Mouse (Mus musculus): ENCODE results near the gene Smarcd3. TPM values are rescaled to one million over a fixed set of nuclear protein-coding genes. Genes with fewer than 3 reads are reported as not detected.

Smarcd3 gene
- polyA plus RNA-seq, 1 experiment: 128 TPM

DNA sequence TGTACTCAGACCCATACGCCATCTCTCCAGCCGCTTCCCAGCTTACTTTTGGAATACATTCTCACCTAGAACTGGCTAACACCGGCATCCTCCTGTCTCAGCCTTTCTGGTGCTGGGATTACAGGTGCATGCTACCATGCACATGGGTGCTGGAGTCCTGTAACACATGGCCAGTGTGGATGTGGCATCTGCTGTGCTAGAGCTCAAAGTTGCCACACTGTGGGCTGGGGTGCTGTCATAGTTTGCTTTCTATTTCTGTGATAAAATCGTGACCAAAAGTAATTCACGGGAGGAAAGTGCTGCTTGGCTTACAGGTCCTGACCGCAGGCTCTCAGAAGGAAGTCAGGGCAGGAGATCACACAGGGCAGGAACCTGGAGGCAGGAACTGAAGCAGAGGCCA lies 30.3 kb upstream of the Smarcd3 start:
- Histone ChIP-seq H3ac (ENCODE audit: control insufficient read depth, insufficient read length) (no peak overlapping the region), H3K36me3 (ENCODE audit: control insufficient read depth, insufficient read depth) (no peaks in the 10 kb centered on the region), H3K27me3 (ENCODE audit: control insufficient read depth, insufficient read depth, insufficient read length) (peaks cover 5% of the 10 kb centered on the region), H3K79me2 (ENCODE audit: control insufficient read depth, insufficient read depth) (no peaks in the 10 kb centered on the region), H3K4me3 (no peak overlapping the region), H3K4me2 (ENCODE audit: low read depth) (no peak overlapping the region)
- no peak for TF ChIP-seq E2F4 (IDR thresholded peaks at IDR 0.05; ENCODE audit: insufficient read depth)
- TF ChIP-seq REST (IDR thresholded peaks at IDR 0.05; ENCODE audit: insufficient read depth, insufficient read length): no peak
- TF ChIP-seq CEBPB (IDR thresholded peaks at IDR 0.05; ENCODE audit: insufficient read depth, poor library complexity, severe bottlenecking): no peak
- no peak for TF ChIP-seq TCF3 (IDR thresholded peaks at IDR 0.05; ENCODE audit: insufficient read length, low read depth)
- TF ChIP-seq MAX (IDR thresholded peaks at IDR 0.05; ENCODE audit: low read depth): no peak
- TF ChIP-seq USF1 (IDR thresholded peaks at IDR 0.05; ENCODE audit: low read depth): no peak
- no peak for TF ChIP-seq SRF (IDR thresholded peaks at IDR 0.05; ENCODE audit: control insufficient read depth, insufficient read length, low read depth)
- no peak for TF ChIP-seq MYOD1 (IDR thresholded peaks at IDR 0.05; ENCODE audit: control insufficient read depth in 1 of 3, insufficient read length in 2 of 3, low read depth in 2 of 3)
- no peak for TF ChIP-seq POLR2A (IDR thresholded peaks at IDR 0.05; ENCODE audit: insufficient read length, low read depth)
- TF ChIP-seq MYOG (IDR thresholded peaks at IDR 0.05; ENCODE audit: control insufficient read depth in 1 of 3, insufficient read depth in 1 of 3, insufficient read length in 2 of 3, low read depth in 2 of 3): no peak
- no peak for TF ChIP-seq TCF12 (IDR thresholded peaks at IDR 0.05; ENCODE audit: insufficient read depth, poor library complexity, severe bottlenecking)
- no peak for TF ChIP-seq POLR2AphosphoS2 (IDR thresholded peaks at IDR 0.05; ENCODE audit: insufficient read length, low read depth)

DNA sequence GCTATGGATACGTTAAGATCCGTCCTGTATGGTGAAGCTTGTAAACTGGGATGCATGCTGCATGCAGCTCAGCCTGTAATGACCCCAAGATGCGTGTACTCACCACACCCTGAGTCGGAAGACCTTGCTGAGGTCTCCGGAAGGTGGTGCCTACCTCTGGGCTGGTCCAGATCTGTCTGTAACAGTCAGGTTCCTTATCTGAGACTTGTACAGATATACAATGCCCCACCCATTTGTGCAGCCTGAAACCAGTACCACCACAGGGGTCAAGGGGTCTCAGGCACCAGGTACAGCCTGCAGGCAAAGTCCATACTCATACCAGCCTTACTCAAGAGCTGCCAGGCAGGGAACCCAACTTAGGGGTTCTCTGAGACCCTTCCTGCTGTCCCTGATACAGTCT lies 28.6 kb upstream of the Smarcd3 start:
- Histone ChIP-seq H3ac (ENCODE audit: control insufficient read depth, insufficient read length) (no peak overlapping the region), H3K27me3 (ENCODE audit: control insufficient read depth, insufficient read depth, insufficient read length) (peaks cover 14% of the 10 kb centered on the region), H3K4me3 (no peak overlapping the region), H3K36me3 (ENCODE audit: control insufficient read depth, insufficient read depth) (no peaks in the 10 kb centered on the region), H3K4me2 (ENCODE audit: low read depth) (no peak overlapping the region), H3K79me2 (ENCODE audit: control insufficient read depth, insufficient read depth) (no peaks in the 10 kb centered on the region)
- TF ChIP-seq SRF (IDR thresholded peaks at IDR 0.05; ENCODE audit: control insufficient read depth, insufficient read length, low read depth) (no peak), POLR2A (IDR thresholded peaks at IDR 0.05; ENCODE audit: insufficient read length, low read depth) (no peak)

DNA sequence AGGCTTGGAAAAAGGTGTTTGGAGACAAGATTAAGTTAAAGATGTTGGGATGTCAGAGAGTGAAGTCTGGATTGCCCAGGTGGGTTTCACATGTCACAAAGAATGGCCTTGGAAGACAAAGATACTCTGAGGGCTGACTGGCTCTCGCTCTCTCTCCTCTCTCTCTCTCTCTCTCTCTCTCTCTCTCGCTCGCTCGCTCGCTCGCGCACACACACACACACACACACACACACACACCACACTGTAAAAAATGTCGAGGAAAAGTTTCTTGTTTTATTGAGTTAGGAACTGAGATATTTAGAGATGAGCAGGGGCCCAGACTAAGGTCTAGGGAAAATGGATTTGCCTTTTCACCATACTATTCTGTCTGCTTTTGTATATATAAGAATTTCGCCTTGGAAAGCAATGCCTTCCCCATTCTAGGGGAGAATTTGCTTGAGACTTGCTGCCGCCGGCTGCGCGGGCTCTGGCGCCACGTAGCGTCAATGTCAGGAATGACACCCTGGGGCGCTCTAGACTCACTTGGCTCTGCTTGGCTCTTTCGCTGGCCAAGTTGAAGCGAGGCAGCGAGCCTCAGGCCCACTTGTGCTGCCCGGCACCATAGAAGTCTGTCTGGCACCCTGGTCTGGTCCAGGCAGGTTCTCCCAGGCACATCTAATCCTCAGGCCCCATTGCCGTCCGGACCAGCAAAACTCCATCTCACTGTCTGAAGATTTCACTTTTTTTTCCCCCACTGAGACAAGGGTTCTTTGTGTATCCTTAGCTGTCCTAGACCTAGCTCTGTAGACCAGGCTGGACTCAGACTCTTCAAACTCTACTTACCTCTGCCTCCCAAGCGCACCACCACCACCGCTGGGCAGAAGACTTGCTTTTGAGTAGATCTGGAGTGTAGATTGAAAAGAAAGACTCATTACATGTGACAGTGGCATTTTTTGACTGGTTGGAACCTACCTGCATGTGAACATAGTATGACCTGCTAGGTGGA lies 27.8 kb upstream of the Smarcd3 start:
- Histone ChIP-seq H3K4me2 (ENCODE audit: low read depth) (no peak overlapping the region), H3ac (ENCODE audit: control insufficient read depth, insufficient read length) (no peak overlapping the region), H3K27me3 (ENCODE audit: control insufficient read depth, insufficient read depth, insufficient read length) (peaks cover 14% of the 10 kb centered on the region), H3K36me3 (ENCODE audit: control insufficient read depth, insufficient read depth) (no peaks in the 10 kb centered on the region), H3K79me2 (ENCODE audit: control insufficient read depth, insufficient read depth) (no peaks in the 10 kb centered on the region), H3K4me3 (no peak overlapping the region)
- no peak for TF ChIP-seq TCF3 (IDR thresholded peaks at IDR 0.05; ENCODE audit: insufficient read length, low read depth)

GRCm38 (mm10) chr5:24651356-24651755 lies 27.1 kb upstream of the Smarcd3 start:
- TF ChIP-seq MYOG (IDR thresholded peaks at IDR 0.05; ENCODE audit: control insufficient read depth in 1 of 3, insufficient read depth in 1 of 3, insufficient read length in 2 of 3, low read depth in 2 of 3) (no peak), POLR2AphosphoS2 (IDR thresholded peaks at IDR 0.05; ENCODE audit: insufficient read length, low read depth) (no peak), MYOD1 (IDR thresholded peaks at IDR 0.05; ENCODE audit: control insufficient read depth in 1 of 3, insufficient read length in 2 of 3, low read depth in 2 of 3) (no peak), TCF12 (IDR thresholded peaks at IDR 0.05; ENCODE audit: insufficient read depth, poor library complexity, severe bottlenecking) (no peak), CEBPB (IDR thresholded peaks at IDR 0.05; ENCODE audit: insufficient read depth, poor library complexity, severe bottlenecking) (no peak), REST (IDR thresholded peaks at IDR 0.05; ENCODE audit: insufficient read depth, insufficient read length) (no peak), USF1 (IDR thresholded peaks at IDR 0.05; ENCODE audit: low read depth) (no peak), MAX (IDR thresholded peaks at IDR 0.05; ENCODE audit: low read depth) (no peak), SRF (IDR thresholded peaks at IDR 0.05; ENCODE audit: control insufficient read depth, insufficient read length, low read depth) (no peak), E2F4 (IDR thresholded peaks at IDR 0.05; ENCODE audit: insufficient read depth) (no peak), TCF3 (IDR thresholded peaks at IDR 0.05; ENCODE audit: insufficient read length, low read depth) (no peak), POLR2A (IDR thresholded peaks at IDR 0.05; ENCODE audit: insufficient read length, low read depth) (no peak)

GRCm38 (mm10) chr5:24649701-24650100 lies 25.5 kb upstream of the Smarcd3 start:
- Histone ChIP-seq H3K79me2 (ENCODE audit: control insufficient read depth, insufficient read depth) (no peaks in the 10 kb centered on the region), H3K4me3 (no peak overlapping the region), H3ac (ENCODE audit: control insufficient read depth, insufficient read length) (no peak overlapping the region), H3K4me2 (ENCODE audit: low read depth) (no peak overlapping the region), H3K27me3 (ENCODE audit: control insufficient read depth, insufficient read depth, insufficient read length) (peaks cover 14% of the 10 kb centered on the region), H3K36me3 (ENCODE audit: control insufficient read depth, insufficient read depth) (no peaks in the 10 kb centered on the region)
- no peak for TF ChIP-seq MYOD1 (IDR thresholded peaks at IDR 0.05; ENCODE audit: control insufficient read depth in 1 of 3, insufficient read length in 2 of 3, low read depth in 2 of 3)
- no peak for TF ChIP-seq TCF3 (IDR thresholded peaks at IDR 0.05; ENCODE audit: insufficient read length, low read depth)

More at GRCm38 (mm10) chr5:24651356-24651755, 27.1 kb upstream of the Smarcd3 start:
- H3K27me3 ChIP-seq (ENCODE audit: control insufficient read depth, insufficient read depth, insufficient read length): peaks cover 14% of the 10 kb centered on the region
- H3ac ChIP-seq (ENCODE audit: control insufficient read depth, insufficient read length): no peak overlapping the region
- no peaks in the 10 kb centered on the region for H3K79me2 ChIP-seq (ENCODE audit: control insufficient read depth, insufficient read depth)
- H3K36me3 ChIP-seq (ENCODE audit: control insufficient read depth, insufficient read depth): no peaks in the 10 kb centered on the region
- no peak overlapping the region for H3K4me2 ChIP-seq (ENCODE audit: low read depth)
- H3K4me3 ChIP-seq: no peak overlapping the region

All from myocyte (in vitro differentiated cells).